Mouse (Mus musculus) CH12.LX (cell line): ENCODE results near the gene Hoxa9. TPM values are rescaled to one million over a fixed set of nuclear protein-coding genes. Genes with fewer than 3 reads are reported as not detected.

Source experiments
- DNase-seq: peaks from one replicate; pipeline ENCODE4 v3.0.0-alpha.2; 2013; ENCODE audit errors: extremely low read depth
- H3K27ac ChIP-seq: 2 replicates; pipeline ENCODE4 v1.5.1; 2012; ENCODE audit warnings: low read depth, mild to moderate bottlenecking, control low read depth, moderate library complexity; ENCODE audit not compliant: insufficient read depth
- H3K27me3 ChIP-seq: replicated peaks from 2 replicates; pipeline ENCODE3; 2012; ENCODE audit warnings: inconsistent platforms
- H3K36me3 ChIP-seq, 2 experiments: replicated peaks in 1 of 2; 2 replicates each; pipeline versions ENCODE3 to v1.6.1; 2012; ENCODE audit warnings: inconsistent platforms in 1 of 2, low read length in 1 of 2, mild to moderate bottlenecking in 1 of 2, mixed read lengths in 1 of 2, moderate library complexity in 1 of 2; ENCODE audit not compliant: control insufficient read depth in 1 of 2, insufficient read depth in 1 of 2
- H3K4me1 ChIP-seq, 2 experiments: 2 replicates each; pipeline ENCODE4 v1.6.1; 2012; ENCODE audit warnings: inconsistent platforms in 1 of 2, moderate library complexity in 1 of 2; ENCODE audit not compliant: insufficient read depth in 2 of 2, control insufficient read depth in 1 of 2
- H3K4me2 ChIP-seq: 2 replicates; pipeline ENCODE4 v1.6.1; 2012; ENCODE audit warnings: low read depth, mild to moderate bottlenecking, control low read depth; ENCODE audit not compliant: poor library complexity, insufficient read depth, severe bottlenecking
- H3K4me3 ChIP-seq, 3 experiments: fragments of 150-350 bp in 1 of 3; sonication (generic) in 1 of 3; replicated peaks in 1 of 3; 2 replicates each; pipeline versions ENCODE3 to v1.5.1; 2011 to 2012; ENCODE audit warnings: low read depth in 2 of 3, low read length in 2 of 3, mild to moderate bottlenecking in 2 of 3, moderate library complexity in 2 of 3, control low read depth in 1 of 3, improper control_type of control experiment in 1 of 3, inconsistent platforms in 1 of 3, mixed read lengths in 1 of 3; ENCODE audit not compliant: poor library complexity in 1 of 3
- H3K79me2 ChIP-seq: replicated peaks from 2 replicates; pipeline ENCODE4 v1.6.1; 2012; ENCODE audit warnings: mild to moderate bottlenecking, moderate library complexity; ENCODE audit not compliant: control insufficient read depth, poor library complexity, insufficient read depth, severe bottlenecking; ENCODE audit errors: extremely low read depth
- H3K9ac ChIP-seq: 2 replicates; pipeline ENCODE4 v1.6.1; 2012; ENCODE audit warnings: low read depth, mild to moderate bottlenecking, control low read depth, moderate library complexity; ENCODE audit not compliant: insufficient read depth
- H3K9me3 ChIP-seq: replicated peaks from 2 replicates; pipeline ENCODE3; 2012; ENCODE audit warnings: low read length, inconsistent platforms, mixed read lengths
- BHLHE40 ChIP-seq: IDR thresholded peaks from 2 replicates; pipeline ENCODE4 v1.6.1; 2011; ENCODE audit warnings: mild to moderate bottlenecking, low read depth, low read length, improper control_type of control experiment
- CHD1 ChIP-seq: IDR thresholded peaks from 2 replicates; pipeline ENCODE4 v1.6.1; 2012; ENCODE audit warnings: low read depth, low read length, improper control_type of control experiment, inconsistent platforms
- CHD2 ChIP-seq: IDR thresholded peaks from 2 replicates; pipeline ENCODE4 v1.6.1; 2011; ENCODE audit warnings: low read length, improper control_type of control experiment
- CTCF ChIP-seq, 2 experiments: IDR thresholded peaks in 1 of 2; conservative IDR thresholded peaks in 1 of 2; 2 replicates each; pipeline ENCODE4 v1.5.1; 2011 to 2012; ENCODE audit warnings: low read depth in 2 of 2, low read length in 2 of 2, improper control_type of control experiment in 1 of 2, inconsistent platforms in 1 of 2, mild to moderate bottlenecking in 1 of 2, moderate library complexity in 1 of 2
- E2F4 ChIP-seq: IDR thresholded peaks from 2 replicates; pipeline ENCODE4 v1.6.1; 2011; ENCODE audit warnings: low read depth, low read length, improper control_type of control experiment; ENCODE audit not compliant: insufficient replicate concordance
- ELF1 ChIP-seq: IDR thresholded peaks from 2 replicates; pipeline ENCODE4 v1.6.1; 2014; ENCODE audit warnings: low read depth, mild to moderate bottlenecking, inconsistent platforms, low read length, improper control_type of control experiment
- ETS1 ChIP-seq: conservative IDR thresholded peaks from 2 replicates; pipeline ENCODE4 v1.6.1; 2012; ENCODE audit warnings: low read depth, mild to moderate bottlenecking, inconsistent platforms, low read length, improper control_type of control experiment, moderate library complexity
- GABPA ChIP-seq: IDR thresholded peaks from 2 replicates; pipeline ENCODE4 v1.6.1; 2012; ENCODE audit warnings: low read depth, low read length, improper control_type of control experiment, inconsistent platforms; ENCODE audit not compliant: insufficient replicate concordance
- JUN ChIP-seq: IDR thresholded peaks from 2 replicates; pipeline ENCODE4 v1.6.1; 2011; ENCODE audit warnings: low read depth, mild to moderate bottlenecking, low read length, improper control_type of control experiment, moderate library complexity; ENCODE audit not compliant: insufficient read depth
- JUND ChIP-seq: conservative IDR thresholded peaks from 2 replicates; pipeline ENCODE4 v1.6.1; 2011; ENCODE audit warnings: low read depth, low read length, improper control_type of control experiment
- KAT2A ChIP-seq: IDR thresholded peaks from 2 replicates; pipeline ENCODE4 v1.6.1; 2012; ENCODE audit warnings: low read length, improper control_type of control experiment, inconsistent platforms; ENCODE audit not compliant: insufficient replicate concordance
- MAX ChIP-seq: IDR thresholded peaks from 2 replicates; pipeline ENCODE4 v1.6.1; 2011; ENCODE audit warnings: low read length, improper control_type of control experiment
- MAZ ChIP-seq: IDR thresholded peaks from 2 replicates; pipeline ENCODE4 v1.6.1; 2012; ENCODE audit warnings: low read depth, mild to moderate bottlenecking, inconsistent platforms, low read length, improper control_type of control experiment, moderate library complexity
- MEF2A ChIP-seq: IDR thresholded peaks from 2 replicates; pipeline ENCODE4 v1.6.1; 2014; ENCODE audit warnings: low read depth, mild to moderate bottlenecking, inconsistent platforms, low read length, improper control_type of control experiment, borderline replicate concordance
- MXI1 ChIP-seq: IDR thresholded peaks from 2 replicates; pipeline ENCODE4 v1.6.1; 2011; ENCODE audit warnings: mild to moderate bottlenecking, low read depth, low read length, improper control_type of control experiment
- NELFE ChIP-seq: IDR thresholded peaks from 2 replicates; pipeline ENCODE4 v1.6.1; 2011; ENCODE audit warnings: low read depth, low read length, improper control_type of control experiment
- NRF1 ChIP-seq: IDR thresholded peaks from 2 replicates; pipeline ENCODE4 v1.6.1; 2014; ENCODE audit warnings: low read depth, mild to moderate bottlenecking, inconsistent platforms, low read length, improper control_type of control experiment, moderate library complexity
- POLR2A ChIP-seq: IDR thresholded peaks from 2 replicates; pipeline ENCODE4 v1.6.1; 2011; ENCODE audit warnings: low read depth, mild to moderate bottlenecking, improper control_type of control experiment, low read length
- POLR2AphosphoS2 ChIP-seq: IDR thresholded peaks from 2 replicates; pipeline ENCODE4 v1.6.1; 2011; ENCODE audit warnings: low read depth, low read length, improper control_type of control experiment
- RAD21 ChIP-seq: IDR thresholded peaks from 2 replicates; pipeline ENCODE4 v1.6.1; 2011; ENCODE audit warnings: low read depth, mild to moderate bottlenecking, low read length, improper control_type of control experiment, moderate library complexity
- RCOR1 ChIP-seq: conservative IDR thresholded peaks from 2 replicates; pipeline ENCODE4 v1.6.1; 2012; ENCODE audit warnings: low read depth, mild to moderate bottlenecking, inconsistent platforms, low read length, improper control_type of control experiment
- TCF12 ChIP-seq: IDR thresholded peaks from 2 replicates; pipeline ENCODE4 v1.6.1; 2014; ENCODE audit warnings: low read depth, mild to moderate bottlenecking, inconsistent platforms, low read length, improper control_type of control experiment
- UBTF ChIP-seq: IDR thresholded peaks from 2 replicates; pipeline ENCODE4 v1.6.1; 2012; ENCODE audit warnings: low read depth, mild to moderate bottlenecking, inconsistent platforms, low read length, improper control_type of control experiment, moderate library complexity
- USF1 ChIP-seq: IDR thresholded peaks from 2 replicates; pipeline ENCODE4 v1.6.1; 2014; ENCODE audit warnings: low read depth, mild to moderate bottlenecking, inconsistent platforms, low read length, improper control_type of control experiment
- dilution Hi-C: fragments of 300-500 bp; cut with MboI; formaldehyde crosslinking; loops from 2 replicates; pipeline ENCODE4 v1.14.3; 2020; ENCODE audit warnings: low sequenced_read_pairs; ENCODE audit not compliant: extremely low pct_unique_long_range_greater_than_20kb, extremely low pct_ligation_motif_present
- in situ Hi-C: fragments of 300-500 bp; cut with MboI; formaldehyde crosslinking; loops from 3 replicates; pipeline ENCODE4 v1.14.3; 2019; ENCODE audit warnings: low sequenced_read_pairs, low pct_ligation_motif_present, low pct_unique_long_range_greater_than_20kb, mixed read lengths
- polyA plus RNA-seq: library from polyadenylated mRNA; unstranded; fragments of >175 nt; gene quantifications from 2 replicates; pipeline ENCODE4 v1.2.1, GENCODE M21; 2012; ENCODE audit warnings: low read depth; ENCODE audit not compliant: insufficient read length
- total RNA-seq, 2 experiments: library from RNA; depleted of rRNA; stranded (reverse); fragments of 300-350 nt in 1 of 2; fragments of >200 nt in 1 of 2; gene quantifications; 2 replicates each; pipeline ENCODE4 v1.2.3; 2012 to 2014

Hoxa9 gene
- total and polyA plus RNA-seq, 3 experiments, result 0.30 to 0.47 (median 0.30) TPM

- no peak for DNase-seq
- in situ Hi-C loops, result no loop called here
- peaks cover 9% of the 10 kb centered on the region for H3K9me3 ChIP-seq
- H3K27me3 ChIP-seq, result no peaks in the 10 kb centered on the region
- no peak within 1 kb of the TSS for H3K4me2 ChIP-seq
- no peaks in the 10 kb centered on the region for H3K4me1 ChIP-seq
- H3K9ac ChIP-seq, result no peak within 1 kb of the TSS
- no peak within 1 kb of the TSS for H3K27ac ChIP-seq
- no peaks in the 10 kb centered on the region for H3K79me2 ChIP-seq
- H3K4me3 ChIP-seq, result no peak within 1 kb of the TSS
- dilution Hi-C loops, result no loop called here
- TF ChIP-seq MAZ (no peak), UBTF (no peak), CHD2 (no peak), NELFE (no peak), RCOR1 (no peak), ELF1 (no peak), MXI1 (no peak), ETS1 (no peak), TCF12 (no peak)
- H3K36me3 ChIP-seq, result peaks cover 0 to 3% of the 10 kb centered on the region in 2 experiments
Measured at GRCm38 (mm10) chr6:52177061-52177735, 53.7 kb downstream of the Hoxa9 start, which contains the start of gene 5730596B20Rik. 5730596B20Rik (plus strand) TSS chr6:52177498.

DNA sequence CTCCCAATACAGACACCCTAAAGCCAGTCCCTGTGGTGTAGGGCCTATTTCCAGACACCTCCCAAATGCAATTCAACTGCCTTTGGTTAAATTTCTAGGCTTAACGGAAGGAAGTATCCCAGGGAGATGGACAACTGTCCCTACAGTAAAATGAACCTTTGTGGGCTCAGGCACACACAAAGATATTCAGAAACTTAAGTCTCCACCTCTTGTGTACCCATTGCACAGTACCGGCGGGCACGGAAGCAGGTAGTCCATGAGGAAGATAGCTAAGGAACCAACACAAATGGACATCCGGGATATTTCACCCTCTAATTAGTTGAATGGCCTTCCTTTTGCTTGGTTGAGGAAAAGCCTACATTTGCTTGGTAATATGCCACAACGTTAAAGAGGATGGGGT, 54.5 kb downstream of the Hoxa9 start:
- TF ChIP-seq BHLHE40, result no peak
- no peak for TF ChIP-seq GABPA
- no peak for TF ChIP-seq USF1
- no peak for TF ChIP-seq E2F4
- no peak for TF ChIP-seq KAT2A
- TF ChIP-seq POLR2A, result no peak
- TF ChIP-seq MAX, result no peak
- TF ChIP-seq CTCF (conservative IDR thresholded peaks at IDR 0.05 in 1 of 2, IDR thresholded peaks at IDR 0.05 in 1 of 2; ENCODE audit: low read depth in 2 of 2, low read length in 2 of 2), result no peak
- no peak for TF ChIP-seq MEF2A
- no peak for TF ChIP-seq MXI1
- TF ChIP-seq RAD21, result no peak
- TF ChIP-seq CHD1, result no peak
- TF ChIP-seq JUN, result no peak
- no peak for TF ChIP-seq POLR2AphosphoS2
- no peak for TF ChIP-seq ELF1
- no peak for TF ChIP-seq JUND
- TF ChIP-seq NRF1, result no peak
- dilution Hi-C loops, result no loop called here
- Histone ChIP-seq H3K36me3 (peaks cover 0 to 3% of the 10 kb centered on the region in 2 experiments), H3K4me2 (no peak overlapping the region), H3K9me3 (peaks cover 9% of the 10 kb centered on the region), H3K27ac (no peak overlapping the region), H3K4me1 (no peaks in the 10 kb centered on the region), H3K79me2 (no peaks in the 10 kb centered on the region), H3K9ac (no peak overlapping the region), H3K27me3 (no peaks in the 10 kb centered on the region), H3K4me3 (no peak overlapping the region)
- no peak for DNase-seq
- in situ Hi-C loops, result no loop called here
